Mouse (Mus musculus): ENCODE results near the gene Scgb1a1. TPM values are rescaled to one million over a fixed set of nuclear protein-coding genes. Genes with fewer than 3 reads are reported as not detected.
"Not testable (repeated sequence)": the region's sequence is repeated elsewhere in the genome, so short reads cannot be mapped to it uniquely, and the experiment has no call there.

The Scgb1a1 gene
- total RNA-seq (2021) = not detected

- intact Hi-C loops (cut with DNase I) = no loop called here
Observed at GRCm38 (mm10) chr19:9087821-9088220, at the start of gene Scgb1a1. Scgb1a1 (minus strand) TSS chr19:9087958.

GRCm38 (mm10) chr19:9137159-9137558 lies 49.4 kb upstream of the Scgb1a1 start:
- intact Hi-C loops (cut with DNase I) = no loop called here

More at GRCm38 (mm10) chr19:9087821-9088220, at the start of gene Scgb1a1:
- no peak for DNase-seq (ENCODE audit: low spot score in 2 of 2)

GRCm38 (mm10) chr19:9135512-9136331 lies 48.0 kb upstream of the Scgb1a1 start, which contains the start of gene Asrgl1:
Asrgl1 (minus strand) TSS chr19:9135636.
- DNase-seq (ENCODE audit: low spot score in 2 of 2) = peak; percentile 91 to 92
- intact Hi-C loops (cut with DNase I) = no loop called here

More at GRCm38 (mm10) chr19:9137159-9137558, 49.4 kb upstream of the Scgb1a1 start:
- DNase-seq (ENCODE audit: low spot score in 2 of 2) = no peak

GRCm38 (mm10) chr19:9134746-9135511 lies 47.2 kb upstream of the Scgb1a1 start:
- intact Hi-C loops (cut with DNase I) = no loop called here
- peak in 1 of 2 experiments; percentile 41 for DNase-seq (ENCODE audit: low spot score in 2 of 2)

GRCm38 (mm10) chr19:9129996-9130395 lies 42.2 kb upstream of the Scgb1a1 start:
- DNase-seq (ENCODE audit: low spot score in 2 of 2) = no peak
- intact Hi-C loops (cut with DNase I) = no loop called here

GRCm38 (mm10) chr19:9128499-9129194 lies 40.9 kb upstream of the Scgb1a1 start:
- intact Hi-C loops (cut with DNase I) = no loop called here

GRCm38 (mm10) chr19:9123986-9124385 lies 36.2 kb upstream of the Scgb1a1 start:
- intact Hi-C loops (cut with DNase I); DNase-seq (ENCODE audit: low spot score in 2 of 2): not testable (repeated sequence)

More at GRCm38 (mm10) chr19:9128499-9129194, 40.9 kb upstream of the Scgb1a1 start:
- no peak for DNase-seq (ENCODE audit: low spot score in 2 of 2)

GRCm38 (mm10) chr19:9122390-9122789 lies 34.6 kb upstream of the Scgb1a1 start:
- no peak for DNase-seq (ENCODE audit: low spot score in 2 of 2)
- intact Hi-C loops (cut with DNase I) = no loop called here

GRCm38 (mm10) chr19:9119655-9120425 lies 32.1 kb upstream of the Scgb1a1 start:
- DNase-seq (ENCODE audit: low spot score in 2 of 2) = no peak
- intact Hi-C loops (cut with DNase I) = no loop called here

GRCm38 (mm10) chr19:9117275-9117674 lies 29.5 kb upstream of the Scgb1a1 start:
- DNase-seq (ENCODE audit: low spot score in 2 of 2) = no peak
- intact Hi-C loops (cut with DNase I) = no loop called here

GRCm38 (mm10) chr19:9116268-9116667 lies 28.5 kb upstream of the Scgb1a1 start:
- no peak for DNase-seq (ENCODE audit: low spot score in 2 of 2)
- intact Hi-C loops (cut with DNase I) = no loop called here

GRCm38 (mm10) chr19:9112043-9112442 lies 24.3 kb upstream of the Scgb1a1 start:
- intact Hi-C loops (cut with DNase I) = loop anchor here (5.0 kb wide), 1 partner anchor 255 kb away; no protein-coding TSS in a partner anchor
- DNase-seq (ENCODE audit: low spot score in 2 of 2) = no peak

- intact Hi-C loops (cut with DNase I) = loop anchor here (5.0 kb wide), 1 partner anchor 253 kb away; no protein-coding TSS in a partner anchor
- peak in 1 of 2 experiments; percentile 37 for DNase-seq (ENCODE audit: low spot score in 2 of 2)
Observed at GRCm38 (mm10) chr19:9110182-9110869, 22.6 kb upstream of the Scgb1a1 start.

- intact Hi-C loops (cut with DNase I) = no loop called here
Observed at GRCm38 (mm10) chr19:9108536-9108935, 20.8 kb upstream of the Scgb1a1 start.

GRCm38 (mm10) chr19:9107379-9107755 lies 19.6 kb upstream of the Scgb1a1 start:
- no peak for DNase-seq (ENCODE audit: low spot score in 2 of 2)
- intact Hi-C loops (cut with DNase I) = no loop called here

More at GRCm38 (mm10) chr19:9108536-9108935, 20.8 kb upstream of the Scgb1a1 start:
- DNase-seq (ENCODE audit: low spot score in 2 of 2) = no peak

GRCm38 (mm10) chr19:9106751-9107378 lies 19.1 kb upstream of the Scgb1a1 start:
- intact Hi-C loops (cut with DNase I) = no loop called here

GRCm38 (mm10) chr19:9106096-9106495 lies 18.3 kb upstream of the Scgb1a1 start:
- no peak for DNase-seq (ENCODE audit: low spot score in 2 of 2)
- intact Hi-C loops (cut with DNase I) = no loop called here

More at GRCm38 (mm10) chr19:9106751-9107378, 19.1 kb upstream of the Scgb1a1 start:
- DNase-seq (ENCODE audit: low spot score in 2 of 2) = no peak

- intact Hi-C loops (cut with DNase I) = no loop called here
Observed at GRCm38 (mm10) chr19:9105101-9105685, 17.4 kb upstream of the Scgb1a1 start.

More at GRCm38 (mm10) chr19:9105101-9105685, 17.4 kb upstream of the Scgb1a1 start:
- no peak for DNase-seq (ENCODE audit: low spot score in 2 of 2)

Data from left cerebral cortex, postnatal 36 days (tissue).